Mouse (Mus musculus) heart, postnatal 0 days (tissue): Measurements from ENCODE around the gene Camkmt.

Experiments used
- CTCF ChIP-seq: IDR thresholded peaks from 2 replicates; pipeline ENCODE4 v1.5.1; 2016; ENCODE audit warnings: antibody characterized with exemption, control low read depth, low read depth
- EP300 ChIP-seq: IDR thresholded peaks from 2 replicates; pipeline ENCODE4 v1.6.1; 2016; ENCODE audit warnings: antibody characterized with exemption, low read depth

- TF ChIP-seq CTCF = no peak
- no peak for TF ChIP-seq EP300
These were observed 127.7 kb downstream of the Camkmt start for GRCm38 (mm10) chr17:85218054-85218453.
